Mouse (Mus musculus): ENCODE results near the gene Zfp248. TPM values are rescaled to one million over a fixed set of nuclear protein-coding genes. Genes with fewer than 3 reads are reported as not detected.
A peak's percentile ranks its signal among the peaks of the same experiment; 100 is the strongest.

The Zfp248 gene
- 3.2 and 3.5 TPM in 2 replicates for total RNA-seq (2021)
- long read RNA-seq, experiment 1, partial matches to known transcripts, result 0 of 4 reads
- long read RNA-seq, experiment 1, other reads (novel, unspliced or antisense), result 2 of 4 reads
- long read RNA-seq, experiment 2, partial matches to known transcripts, result 0 of 1 reads
- long read RNA-seq, experiment 2, other reads (novel, unspliced or antisense), result 0 of 1 reads

DNA sequence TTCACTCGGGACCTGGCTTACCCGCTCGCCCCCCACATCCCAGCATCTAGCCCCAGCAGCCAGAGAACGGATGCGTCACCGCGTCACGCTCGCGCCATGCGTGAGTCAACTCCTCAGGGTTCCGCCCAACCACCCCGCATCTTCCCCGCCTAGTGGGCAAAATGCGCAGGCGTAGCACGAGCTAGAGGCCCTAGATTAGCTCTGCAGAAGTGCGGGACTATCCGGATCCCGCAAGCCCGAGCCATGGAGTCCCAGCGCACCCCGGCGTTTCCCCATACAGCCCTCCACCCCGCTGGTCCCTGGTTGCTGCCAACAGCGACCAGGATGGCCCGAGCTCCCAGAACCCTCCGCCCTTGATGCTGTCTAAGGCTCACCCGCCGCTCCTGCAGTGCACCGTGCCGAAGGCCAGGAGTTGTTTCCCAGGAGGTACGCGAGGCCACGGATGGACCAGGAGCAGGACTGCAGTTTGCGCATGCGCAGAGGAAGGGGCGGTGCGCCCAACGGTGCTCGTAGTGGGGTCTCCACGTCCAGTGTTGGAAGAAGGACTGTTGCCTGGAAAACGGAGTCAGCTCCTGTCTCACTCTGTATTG, at the start of gene Zfp248:
Gene Zfp248 (minus strand): TSS at position 487 of the 590 bp plus-strand sequence.
- DNase-seq, result peak; percentile 94

DNA sequence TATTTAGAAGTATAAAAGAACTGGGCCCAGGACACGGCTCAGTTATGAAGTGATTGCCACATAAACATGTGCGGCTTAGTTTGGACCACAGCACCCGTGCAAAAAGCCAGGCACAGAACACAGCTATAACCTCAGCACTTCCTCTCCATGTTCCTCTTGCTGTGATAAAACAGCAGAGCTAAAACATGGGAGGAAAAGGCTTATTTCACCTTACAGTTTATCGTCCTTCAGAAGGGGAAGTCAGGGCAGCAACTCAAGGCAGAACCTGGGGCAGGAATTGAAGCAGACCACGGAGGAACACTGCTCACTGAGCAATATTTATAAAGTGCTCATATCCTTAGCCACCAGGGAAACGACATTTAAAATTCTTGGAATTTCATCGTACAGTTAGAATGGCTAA, 43.7 kb upstream of the Zfp248 start:
- DNase-seq, result no peak

DNA sequence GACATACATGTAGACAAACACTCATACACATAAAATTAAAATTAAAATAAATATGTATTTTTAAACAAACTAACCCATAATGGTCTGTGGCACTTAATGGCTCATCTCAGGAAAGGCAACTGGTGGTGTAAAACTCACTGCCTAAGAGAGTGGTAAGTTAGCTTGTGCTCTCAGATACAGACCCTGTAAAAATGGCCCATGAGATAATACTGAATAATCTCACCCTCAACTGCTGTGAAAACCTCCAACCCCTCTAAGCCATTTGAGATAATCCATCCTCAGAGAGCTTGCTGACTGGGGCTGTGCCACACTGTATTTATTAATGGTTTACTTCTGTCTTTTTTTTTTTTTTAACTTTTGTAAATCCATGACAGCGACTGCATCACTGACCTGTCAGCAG, 26.8 kb upstream of the Zfp248 start:
- DNase-seq, result no peak

DNA sequence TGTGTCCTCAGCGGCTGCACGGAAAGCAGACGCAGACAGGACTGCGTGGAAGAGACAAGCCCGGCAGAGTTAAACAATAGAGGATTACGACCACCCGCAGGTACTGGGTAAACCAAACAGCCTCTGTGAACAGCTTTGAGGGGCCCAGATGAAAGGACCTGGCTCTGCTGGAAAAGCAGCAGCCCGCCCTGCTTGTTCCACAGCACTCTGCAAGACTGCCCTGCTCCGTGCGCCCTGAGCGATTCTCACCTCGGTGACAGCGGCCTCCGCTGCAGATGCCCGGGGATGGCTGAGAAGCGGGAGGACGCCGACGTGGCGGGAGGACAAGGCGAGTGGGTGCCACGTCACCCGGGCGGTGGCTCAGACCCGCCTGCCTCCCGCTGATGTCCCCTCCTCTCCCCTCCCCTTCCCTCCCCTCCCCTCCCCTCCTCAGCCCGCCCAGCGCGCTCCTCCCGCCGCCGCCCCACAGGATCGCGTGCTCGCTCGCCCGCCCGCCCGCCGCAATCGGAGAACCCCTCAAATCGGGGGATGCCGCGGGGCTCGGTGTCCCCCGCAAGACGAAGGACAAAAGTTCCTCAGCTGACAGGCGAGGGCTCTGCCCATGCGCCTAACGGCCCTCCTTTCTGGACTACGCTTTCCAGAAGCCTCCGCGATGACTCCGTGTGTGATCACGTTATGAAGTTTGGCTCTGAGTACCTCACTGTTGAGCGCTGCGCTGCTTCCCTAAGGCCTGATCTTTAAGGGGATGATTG, 23.8 kb upstream of the Zfp248 start, which contains the start of gene Zfp9:
Gene Zfp9 (minus strand): TSS at position 364 of the 752 bp plus-strand sequence.
- DNase-seq, result peak; percentile 89

DNA sequence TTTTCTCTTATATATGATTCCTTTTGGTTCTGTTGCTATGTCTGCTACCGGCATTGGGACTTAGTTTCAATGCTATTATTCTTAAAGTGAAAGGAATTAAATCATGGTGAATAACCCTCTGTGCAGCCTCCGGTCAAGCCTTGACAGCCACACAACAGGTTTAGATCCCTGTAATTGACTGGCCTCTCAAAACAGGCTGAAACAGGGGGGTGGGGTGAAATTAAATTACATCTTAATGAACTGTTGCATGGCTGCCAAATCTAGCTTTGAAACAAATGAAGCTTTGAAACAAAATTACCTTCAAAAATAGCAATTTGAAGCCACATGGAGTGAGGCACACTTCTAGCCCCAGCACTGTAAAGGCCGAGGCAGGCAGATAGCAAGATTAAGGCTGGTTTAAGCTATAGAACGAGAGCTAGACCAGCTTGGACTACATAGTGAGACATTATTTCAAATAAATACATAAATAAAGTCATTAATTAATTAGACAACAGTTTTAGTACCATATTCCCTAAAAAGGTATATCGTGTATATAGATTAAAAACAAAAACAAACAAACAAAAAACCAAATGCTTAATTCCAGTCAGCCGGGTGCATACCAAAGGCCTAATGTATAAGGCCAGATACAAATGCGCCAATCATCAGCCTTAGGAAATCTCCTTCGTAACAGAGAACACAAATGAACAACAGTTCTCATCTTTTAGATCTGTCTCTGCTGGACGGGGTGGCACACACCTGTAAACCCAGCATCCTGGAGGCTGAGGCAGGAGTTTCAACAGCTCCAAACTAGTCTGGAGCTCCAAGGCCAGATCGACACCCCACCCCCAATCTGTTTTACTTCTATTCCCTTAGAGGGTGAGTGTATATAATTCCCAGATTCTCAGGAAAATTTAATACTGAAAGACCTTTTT, 22.8 kb upstream of the Zfp248 start:
- peak; percentile 5 for DNase-seq

DNA sequence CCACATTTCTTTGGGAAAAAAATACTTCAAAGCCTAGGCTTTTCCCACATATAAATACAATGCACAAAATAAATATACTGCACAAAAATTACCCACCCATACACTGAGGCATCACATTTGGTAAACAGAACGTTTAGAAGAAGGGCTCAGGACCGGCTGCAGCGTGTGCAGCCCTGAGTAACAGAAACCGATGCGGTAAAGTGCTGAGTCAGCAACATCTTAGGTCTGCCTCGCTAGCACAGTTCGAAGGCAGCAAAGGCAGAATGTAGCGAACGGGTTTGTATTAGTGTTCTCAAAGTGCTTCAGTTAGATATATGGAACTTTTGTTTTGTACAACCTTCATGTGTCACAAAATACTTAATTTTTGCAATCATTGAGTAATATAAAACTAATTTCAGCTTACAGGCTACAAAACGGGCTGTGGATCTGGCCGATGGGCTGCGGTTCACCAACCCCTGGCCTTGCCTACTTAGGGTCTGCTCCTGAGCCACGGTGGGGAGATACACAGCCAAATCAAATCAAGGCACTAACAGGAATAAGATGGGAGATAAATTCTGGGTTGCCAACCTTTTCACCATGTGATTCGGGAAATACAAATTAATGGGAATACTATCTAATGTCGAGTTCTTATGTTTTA, 6.9 kb upstream of the Zfp248 start:
- DNase-seq, result no peak

DNA sequence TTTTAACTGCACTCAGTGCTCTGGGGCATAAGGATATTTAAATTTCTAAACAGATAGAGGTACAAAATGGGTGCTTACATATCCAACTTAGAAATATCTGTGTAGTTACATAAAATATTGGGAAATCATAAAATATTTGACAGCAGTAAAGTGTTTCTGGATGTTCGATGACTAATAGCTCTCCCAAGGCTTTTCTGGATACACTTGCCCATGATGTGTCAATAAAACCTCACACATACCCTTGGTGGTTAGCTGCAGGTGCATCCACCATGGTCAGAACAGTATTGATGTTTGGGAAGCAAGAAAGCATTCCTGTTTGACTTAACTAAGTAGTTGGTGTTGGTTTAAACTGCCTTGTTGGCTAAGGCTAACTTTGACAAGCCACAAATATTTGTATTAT, 2.4 kb upstream of the Zfp248 start:
- DNase-seq, result no peak

DNA sequence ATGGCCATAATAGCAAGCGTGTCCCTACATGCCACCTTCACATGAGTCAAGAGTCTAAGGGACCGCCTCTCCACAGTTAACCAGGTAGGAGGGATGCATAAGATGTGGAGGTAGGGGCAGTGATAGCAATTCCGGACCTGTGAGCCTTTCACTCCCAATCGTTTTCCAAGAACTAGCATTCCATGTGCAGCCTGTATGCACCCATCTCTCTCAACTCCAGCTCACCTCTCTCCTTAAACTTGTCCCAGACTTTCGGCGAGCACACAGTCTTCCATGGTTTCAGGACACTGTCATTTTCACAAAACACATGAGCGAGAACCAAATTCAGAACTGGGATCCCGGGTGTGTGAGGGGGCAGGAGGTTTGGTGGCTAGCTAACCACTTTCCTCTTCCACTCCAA, 876 bp downstream of the Zfp248 start:
- DNase-seq, result peak; percentile 14

DNA sequence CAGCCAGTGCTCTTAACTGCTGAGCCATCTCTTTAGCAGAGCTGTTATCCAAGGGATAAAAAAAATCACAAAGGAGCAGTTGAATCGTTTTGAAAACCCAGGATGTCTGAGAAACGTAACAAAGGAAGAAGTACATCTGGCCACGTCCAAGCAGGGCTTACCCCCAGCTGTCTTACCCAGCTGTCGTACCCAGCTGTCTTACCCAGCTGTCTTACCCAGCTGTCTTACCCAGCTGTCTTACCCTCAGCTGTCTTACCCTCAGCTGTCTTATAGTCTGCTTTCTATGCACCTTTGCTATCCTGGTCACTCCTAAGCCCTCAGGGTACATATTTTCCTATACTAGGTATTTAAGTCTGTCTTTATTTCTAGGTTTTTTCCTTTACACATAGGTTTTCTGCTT, 23.8 kb downstream of the Zfp248 start:
- DNase-seq, result no peak

DNA sequence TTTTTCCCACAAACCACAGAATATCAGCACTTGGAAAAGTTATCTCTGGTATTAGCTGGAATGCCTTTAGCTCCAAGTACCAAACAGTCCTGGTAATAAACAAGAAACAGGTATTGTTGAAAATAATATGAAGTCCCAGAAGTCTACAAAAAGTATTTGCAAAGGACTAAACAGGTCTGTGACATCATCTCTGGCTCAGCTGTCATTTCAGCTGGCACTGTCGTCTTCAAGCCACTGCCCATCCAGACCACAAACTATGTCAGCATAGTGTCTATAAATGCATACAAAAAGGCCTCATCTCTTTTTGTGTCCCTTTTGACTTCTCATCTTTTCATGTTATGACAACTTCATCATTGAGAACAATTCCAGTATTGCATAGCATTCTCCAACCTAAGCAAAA, 28.7 kb downstream of the Zfp248 start:
- no peak for DNase-seq

DNA sequence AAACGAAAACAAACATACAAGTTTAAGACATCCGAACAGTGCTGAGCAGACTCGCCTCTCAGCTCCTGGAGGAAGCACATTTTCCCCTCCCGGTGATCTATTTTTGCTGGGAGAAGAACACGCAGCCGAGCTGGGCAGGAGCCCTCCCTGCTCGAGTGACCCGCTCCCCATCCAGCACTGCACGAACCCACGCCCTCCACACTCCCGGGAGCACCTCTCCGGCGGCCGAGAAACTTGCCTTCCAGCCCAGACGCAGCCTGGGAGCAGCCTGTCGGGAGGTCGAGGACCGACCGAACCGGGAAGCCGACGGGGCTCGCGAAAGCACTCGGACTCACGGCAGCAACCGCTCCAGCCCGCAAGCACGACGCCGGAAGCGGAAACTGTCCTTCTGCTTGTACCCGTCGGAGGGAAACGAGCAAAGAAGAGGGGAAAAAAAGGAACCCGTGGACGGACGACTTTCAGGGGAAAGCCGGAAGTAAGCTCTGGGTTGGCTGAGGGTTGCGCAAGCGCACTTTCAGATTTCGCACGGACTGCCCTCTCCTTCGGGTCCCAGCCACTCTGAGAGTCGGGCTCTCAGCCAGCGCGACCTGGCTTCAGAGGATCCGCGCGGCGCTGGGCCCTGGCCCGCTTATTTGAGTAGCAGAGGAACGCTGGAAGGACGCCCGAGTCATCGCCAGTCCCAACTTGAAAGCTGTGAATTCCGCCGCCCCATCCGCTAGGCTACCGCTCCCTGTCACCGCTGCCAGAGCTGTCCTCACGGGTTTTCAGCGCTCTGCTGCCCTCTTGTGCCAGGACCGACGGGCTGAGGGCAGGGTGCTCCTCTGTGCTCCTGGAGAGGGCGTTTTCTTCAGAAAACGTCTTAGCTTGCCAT, 36.0 kb downstream of the Zfp248 start, which contains the start of gene Bms1:
Gene Bms1 (minus strand): TSS at position 425 of the 871 bp plus-strand sequence.
- DNase-seq, result peak; percentile 96

DNA sequence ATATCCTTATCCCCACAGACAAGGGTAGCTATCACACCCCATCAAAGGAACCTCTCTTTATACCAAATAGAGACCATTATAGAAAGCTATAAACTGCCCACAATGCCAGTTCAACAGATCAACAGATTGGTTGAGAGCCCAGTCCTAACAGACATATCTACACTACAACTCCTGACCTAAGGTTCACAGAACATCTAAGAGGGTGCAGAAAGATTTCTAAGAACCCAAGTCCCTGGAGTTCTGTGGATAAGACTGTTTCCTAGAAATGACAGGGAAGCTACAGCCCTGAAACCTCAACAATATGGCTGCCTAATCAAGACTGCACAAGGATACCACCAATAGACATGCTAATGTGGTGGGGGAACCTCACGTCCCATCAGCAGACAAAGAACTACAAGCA, 44.9 kb downstream of the Zfp248 start:
- DNase-seq, result no peak

DNA sequence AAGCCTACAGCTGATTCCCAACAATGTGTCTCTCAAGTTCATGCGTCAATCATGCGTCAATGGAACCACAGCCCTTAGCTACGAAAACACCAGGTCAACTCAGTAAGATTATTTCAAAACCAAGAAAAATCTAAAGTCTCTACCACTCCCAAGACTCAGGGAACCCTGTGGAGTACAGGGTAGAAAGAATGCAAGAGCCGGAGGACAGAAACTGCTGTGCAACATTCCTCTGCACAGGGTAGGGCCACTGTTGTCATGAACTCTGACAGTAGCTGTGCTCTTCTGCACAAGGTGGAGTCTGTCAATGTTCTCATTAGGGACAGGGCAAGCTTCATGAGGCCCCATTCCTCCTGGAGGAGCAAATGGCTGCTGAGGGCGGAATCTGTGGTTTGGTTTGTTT, 46.8 kb downstream of the Zfp248 start:
- DNase-seq, result no peak

DNA sequence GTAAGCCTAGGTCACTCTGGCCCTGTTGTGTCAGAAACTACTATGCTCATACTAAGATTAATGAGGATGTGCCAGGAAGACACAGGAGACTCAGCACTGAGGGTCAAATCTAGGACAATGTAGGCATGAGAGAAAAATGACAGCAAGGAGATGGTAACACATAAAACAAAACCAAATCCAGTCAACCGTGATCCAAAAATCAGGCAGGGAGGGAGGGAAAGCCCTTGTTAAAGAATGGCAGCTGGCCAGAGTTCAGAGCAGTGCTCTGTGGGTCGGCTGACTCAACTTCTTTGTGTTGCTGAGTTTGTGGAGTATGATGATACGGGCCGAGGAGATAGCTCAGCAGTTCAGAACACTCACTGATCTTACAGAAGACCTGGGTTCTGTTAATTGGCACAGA, 48.9 kb downstream of the Zfp248 start:
- DNase-seq, result no peak

DNA sequence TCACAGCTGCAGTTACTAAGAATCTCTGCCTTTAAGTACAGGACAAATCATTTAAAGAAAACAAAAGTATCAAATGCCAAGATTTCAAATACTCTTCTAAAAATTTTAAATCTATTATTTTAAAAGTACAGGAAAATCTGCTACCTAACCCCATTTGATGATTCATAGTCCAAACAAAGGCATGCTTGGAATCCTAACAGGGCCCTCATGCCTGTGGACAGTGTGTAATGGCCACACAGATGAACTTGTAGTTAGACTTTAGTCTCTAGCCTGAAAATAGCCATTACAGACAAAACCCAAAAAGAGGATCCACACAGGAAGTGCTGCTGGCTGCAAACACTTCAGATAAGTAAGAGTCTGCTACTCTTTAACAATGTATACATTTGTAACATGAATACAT, 64.6 kb downstream of the Zfp248 start:
- no peak for DNase-seq

DNA sequence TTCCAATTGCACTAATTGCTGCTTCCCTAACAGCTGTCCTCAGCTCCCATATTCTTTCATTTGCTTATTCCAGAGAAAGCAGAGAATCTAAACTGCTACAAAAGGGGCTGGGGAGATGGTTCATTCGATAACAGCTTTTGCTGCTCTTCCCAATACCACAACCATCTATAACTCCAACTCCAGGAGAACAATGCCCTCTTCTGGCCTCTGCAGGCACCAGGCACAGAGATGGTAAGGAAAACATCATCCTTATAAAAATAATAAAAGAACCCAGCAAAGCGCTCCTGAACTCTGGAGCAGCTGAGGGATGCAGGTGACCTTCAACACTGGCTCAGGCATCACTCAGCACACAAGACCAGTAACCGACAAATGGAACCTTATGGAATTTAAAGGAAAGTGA, 69.4 kb downstream of the Zfp248 start:
- DNase-seq, result no peak

DNA sequence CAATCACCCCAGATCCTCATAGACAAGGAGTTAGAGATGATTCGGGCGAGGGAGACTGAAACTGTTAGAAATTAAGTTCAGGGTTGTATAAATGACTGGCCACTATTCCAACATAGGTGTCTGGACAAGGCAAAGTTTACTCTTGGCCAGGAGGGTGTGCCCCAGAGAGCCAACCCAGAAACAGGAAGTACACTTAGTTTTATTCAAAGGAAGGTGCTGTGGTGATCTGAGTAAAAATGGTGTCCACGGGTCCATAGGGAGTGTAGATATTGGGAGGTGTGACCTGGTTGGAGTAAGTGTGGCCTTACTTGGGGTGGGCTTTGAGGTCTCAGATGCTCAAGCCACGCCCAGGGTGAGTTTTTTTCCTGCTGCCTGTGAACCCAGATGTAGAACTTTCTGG, 74.1 kb downstream of the Zfp248 start:
- no peak for DNase-seq

DNA sequence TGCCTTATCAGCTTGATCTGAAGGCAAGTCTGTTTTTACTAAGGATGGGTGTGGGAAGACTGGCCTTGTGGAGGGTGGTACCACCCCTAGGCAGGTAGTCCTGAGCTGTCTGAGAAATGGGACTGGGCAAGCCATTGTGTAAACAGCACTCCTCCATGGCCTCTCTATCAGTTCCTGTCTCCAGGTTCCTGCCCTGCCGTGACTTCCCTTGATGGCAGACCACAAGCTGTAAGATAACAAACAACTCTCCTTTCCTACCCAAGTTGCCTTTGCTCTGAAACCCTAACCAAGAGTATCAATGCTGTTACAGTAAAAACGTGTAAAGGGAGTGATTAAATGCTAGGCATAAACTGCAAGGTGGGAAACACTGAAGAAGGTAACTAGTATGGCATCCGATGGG, 74.7 kb downstream of the Zfp248 start:
- DNase-seq, result no peak

DNA sequence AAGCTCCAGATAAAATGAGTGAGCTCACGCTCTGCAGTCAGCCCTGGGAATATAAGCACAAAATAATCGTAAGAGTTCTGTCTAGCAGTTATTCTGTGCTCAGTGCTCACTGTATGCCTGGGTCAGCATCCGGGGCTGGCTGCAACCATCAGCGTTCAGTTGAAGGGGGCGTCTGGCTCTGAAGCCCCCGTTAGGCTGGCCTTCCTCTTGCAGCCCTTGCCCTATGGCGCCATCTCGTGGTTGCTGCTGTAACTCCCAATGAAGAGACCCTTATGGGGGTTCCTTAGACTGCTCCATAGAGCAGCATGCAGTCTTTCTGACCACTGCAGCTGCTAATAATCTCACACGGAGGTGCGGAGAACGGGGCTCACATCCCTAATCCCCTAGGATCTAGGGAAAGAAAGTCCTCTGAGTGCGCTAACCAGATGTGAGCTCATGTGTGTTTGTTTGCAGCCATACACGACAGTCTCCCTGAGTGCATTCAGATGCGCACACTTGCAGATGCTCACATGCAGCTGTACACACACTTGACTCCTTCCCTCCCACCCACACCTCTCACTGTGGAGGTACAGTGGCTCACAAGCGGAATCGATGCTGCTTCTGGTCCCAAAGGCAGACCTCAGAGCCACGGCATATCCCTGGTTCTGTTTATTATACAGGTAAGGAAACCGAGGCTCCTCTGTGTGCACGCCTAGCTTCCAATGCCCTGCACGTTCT, 75.7 kb downstream of the Zfp248 start:
- DNase-seq, result peak; percentile 79

DNA sequence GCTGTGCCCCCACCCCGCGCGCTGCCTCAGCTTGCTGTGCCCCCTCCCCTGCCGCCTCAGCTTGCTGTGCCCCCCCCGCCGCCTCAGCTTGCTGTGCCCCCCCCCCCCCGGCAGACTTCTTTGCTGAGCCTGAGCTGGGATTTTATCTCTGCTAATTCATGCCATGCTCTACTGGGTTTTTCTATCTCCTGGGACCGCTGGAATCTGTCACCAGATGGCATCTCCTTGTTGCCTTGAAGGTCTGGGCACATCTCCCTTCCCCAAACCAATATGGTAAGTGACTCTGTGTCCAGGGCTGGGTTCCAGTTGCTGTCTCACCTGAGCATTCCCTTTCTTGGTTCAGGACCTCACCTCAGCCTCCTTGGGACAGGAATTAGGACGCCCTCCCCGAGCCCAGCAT, 77.7 kb downstream of the Zfp248 start:
- no peak for DNase-seq
